Mouse (Mus musculus) intestine, embryonic 16.5 days (tissue): Measurements from ENCODE around the gene Nsdhl. TPM values are rescaled to one million over a fixed set of nuclear protein-coding genes. Genes with fewer than 3 reads are reported as not detected.

ENCODE experiments used
- ATAC-seq: fragments of 200-750 bp; cut with Nextera tagmentation; 2 replicates; pipeline ENCODE4 v1.8.0; 2017; ENCODE audit warnings: moderate TSS enrichment, moderate library complexity
- H3K27ac ChIP-seq: fragments of 300-500 bp; sonication (generic); 2 replicates; pipeline ENCODE4 v1.5.1; 2014; ENCODE audit warnings: mild to moderate bottlenecking, low read length
- H3K27me3 ChIP-seq: fragments of 300-500 bp; sonication (generic); replicated peaks from 2 replicates; pipeline ENCODE4 v1.6.1; 2014; ENCODE audit warnings: low read length, control low read depth, mixed read lengths; ENCODE audit not compliant: control insufficient read depth, insufficient read depth
- H3K36me3 ChIP-seq: fragments of 300-500 bp; sonication (generic); 2 replicates; pipeline ENCODE4 v1.6.1; 2014; ENCODE audit warnings: low read length, control low read depth; ENCODE audit not compliant: control insufficient read depth, insufficient read depth
- H3K4me1 ChIP-seq: fragments of 300-500 bp; sonication (generic); 2 replicates; pipeline ENCODE4 v1.6.1; 2014; ENCODE audit warnings: low read length, control low read depth, mixed read lengths; ENCODE audit not compliant: control insufficient read depth, insufficient read depth
- H3K4me2 ChIP-seq: fragments of 300-500 bp; sonication (generic); 2 replicates; pipeline ENCODE4 v1.6.1; 2014; ENCODE audit warnings: low read depth, low read length, control low read depth
- H3K4me3 ChIP-seq: fragments of 300-500 bp; sonication (generic); 2 replicates; pipeline ENCODE4 v1.5.1; 2014; ENCODE audit warnings: mild to moderate bottlenecking, low read length
- H3K9ac ChIP-seq: fragments of 300-500 bp; sonication (generic); 2 replicates; pipeline ENCODE4 v1.6.1; 2014; ENCODE audit warnings: low read depth, low read length
- H3K9me3 ChIP-seq: fragments of 300-500 bp; sonication (generic); 2 replicates; pipeline ENCODE4 v1.6.1; 2016; ENCODE audit warnings: low read length, control low read depth; ENCODE audit not compliant: control insufficient read depth
- WGBS: fragments of 180-500 bp; shearing (Covaris S2); extraction: QIAGEN DNeasy Blood & Tissue Kit; methylation state at CpG from one replicate; pipeline ENCODE4 v1.1.7; 2014; 5-methylcytosine and 5-hydroxymethylcytosine counted together
- polyA plus RNA-seq: library from polyadenylated mRNA; unstranded; fragments of >200 nt; fragmentation: Nextera tagmentation; extraction: Ambion mirVana; gene quantifications from 2 replicates; pipeline ENCODE4 v1.2.1, GENCODE M21; 2015

Gene Nsdhl
- polyA plus RNA-seq, 1 experiment from 2014 or later, result 46.8 TPM

- Histone ChIP-seq H3K9me3 (no peaks in the 10 kb centered on the region), H3K4me2 (no peak overlapping the region), H3K9ac (no peak overlapping the region), H3K27ac (no peak overlapping the region), H3K36me3 (no peaks in the 10 kb centered on the region), H3K4me3 (no peak overlapping the region), H3K4me1 (no peaks in the 10 kb centered on the region), H3K27me3 (no peaks in the 10 kb centered on the region)
- ATAC-seq, result no peak
- 85% methylated on average over 4 of the region's 4 CpGs for WGBS
Measured at GRCm38 (mm10) chrX:72953464-72953863, 35.1 kb downstream of the Nsdhl start.

DNA sequence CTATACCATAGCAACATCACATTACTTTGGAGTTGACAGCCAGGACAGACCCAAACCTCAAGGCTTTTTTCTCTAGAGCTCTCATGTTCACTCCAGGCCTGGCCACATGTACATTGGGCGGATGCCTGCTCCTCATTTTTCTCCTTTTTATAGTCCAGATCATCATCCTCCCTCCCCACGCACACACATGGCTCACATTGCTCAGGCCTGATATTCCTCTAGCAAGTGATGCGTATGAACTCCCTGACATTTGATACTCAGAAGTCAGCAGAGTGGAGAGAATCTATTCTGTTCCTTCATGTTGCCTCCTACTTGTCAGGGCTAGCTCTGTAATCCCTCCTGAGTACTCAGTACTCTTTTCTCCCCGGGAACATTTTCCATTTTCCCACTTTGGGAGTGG is 38.1 kb downstream of the Nsdhl start:
- ATAC-seq, result no peak
- Histone ChIP-seq H3K27me3 (no peaks in the 10 kb centered on the region), H3K9me3 (no peaks in the 10 kb centered on the region), H3K4me1 (no peaks in the 10 kb centered on the region), H3K27ac (no peak overlapping the region), H3K4me3 (no peak overlapping the region), H3K4me2 (no peak overlapping the region), H3K9ac (no peak overlapping the region), H3K36me3 (no peaks in the 10 kb centered on the region)
- WGBS, result 86% methylated on average over 4 of the region's 4 CpGs

DNA sequence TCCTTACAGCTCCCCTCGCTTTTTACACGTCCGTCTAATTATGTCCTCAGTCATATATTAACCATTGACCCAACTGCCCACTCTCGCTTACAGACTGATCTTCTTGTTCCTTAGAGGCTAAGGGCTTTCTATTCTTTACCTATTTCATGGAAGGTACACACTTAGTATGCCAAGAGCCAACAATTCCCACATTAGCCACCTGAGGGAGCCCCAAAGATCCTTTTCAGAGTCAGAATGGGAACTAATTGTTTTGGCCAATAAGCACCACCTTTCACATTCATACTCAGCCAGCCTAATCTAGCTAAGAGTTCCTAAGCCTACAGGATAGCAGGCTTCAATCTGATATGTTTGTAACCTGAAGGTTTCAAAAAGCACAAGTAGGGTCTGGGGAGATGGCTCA is 42.1 kb downstream of the Nsdhl start:
- no peak for ATAC-seq
- WGBS, result 84% methylated on average over 4 of the region's 4 CpGs
- H3K27ac ChIP-seq, result no peak overlapping the region

GRCm38 (mm10) chrX:72961511-72961910 is 43.2 kb downstream of the Nsdhl start:
- no peaks in the 10 kb centered on the region for H3K36me3 ChIP-seq
- ATAC-seq, result no peak
- no peak overlapping the region for H3K4me3 ChIP-seq
- no peaks in the 10 kb centered on the region for H3K9me3 ChIP-seq
- H3K4me1 ChIP-seq, result no peaks in the 10 kb centered on the region
- no peak overlapping the region for H3K27ac ChIP-seq
- no peaks in the 10 kb centered on the region for H3K27me3 ChIP-seq
- H3K9ac ChIP-seq, result no peak overlapping the region
- H3K4me2 ChIP-seq, result no peak overlapping the region
- WGBS, result 74% methylated on average over 3 of the region's 3 CpGs

More for the DNA sequence above, 42.1 kb downstream of the Nsdhl start:
- Histone ChIP-seq H3K4me1 (no peaks in the 10 kb centered on the region), H3K4me3 (no peak overlapping the region), H3K27me3 (no peaks in the 10 kb centered on the region), H3K4me2 (no peak overlapping the region), H3K9ac (no peak overlapping the region), H3K36me3 (no peaks in the 10 kb centered on the region), H3K9me3 (no peaks in the 10 kb centered on the region)

GRCm38 (mm10) chrX:72962743-72963142 is 44.4 kb downstream of the Nsdhl start:
- H3K4me3 ChIP-seq, result no peak overlapping the region
- H3K27me3 ChIP-seq, result no peaks in the 10 kb centered on the region
- H3K9ac ChIP-seq, result no peak overlapping the region
- no peaks in the 10 kb centered on the region for H3K4me1 ChIP-seq
- WGBS, result 79% methylated on average over 3 of the region's 3 CpGs
- H3K4me2 ChIP-seq, result no peak overlapping the region
- H3K9me3 ChIP-seq, result no peaks in the 10 kb centered on the region
- H3K36me3 ChIP-seq, result no peaks in the 10 kb centered on the region
- no peak overlapping the region for H3K27ac ChIP-seq
- ATAC-seq, result no peak

DNA sequence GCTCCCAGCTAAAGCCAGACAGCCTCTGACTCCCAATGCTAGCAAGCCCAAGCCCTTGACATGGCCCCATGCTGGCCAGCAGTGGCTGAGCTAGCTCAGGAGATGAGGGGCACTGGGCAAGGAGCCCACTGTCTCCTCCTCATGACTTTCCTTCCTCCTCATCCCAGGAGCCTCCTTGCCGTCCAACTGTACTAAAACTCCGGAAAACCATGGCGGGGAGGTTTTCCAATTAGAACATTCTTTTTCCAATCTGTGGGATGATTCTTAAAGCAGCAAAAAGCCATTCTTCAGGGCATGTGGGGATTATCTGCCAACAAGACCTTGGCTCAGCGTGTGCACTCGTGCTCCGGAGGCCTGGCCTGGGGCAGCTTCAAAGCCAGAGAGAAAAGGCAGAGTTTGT is 64.5 kb downstream of the Nsdhl start:
- peaks cover 4% of the 10 kb centered on the region; the same call in 1 of the 2 replicates for H3K27me3 ChIP-seq
- 72% methylated on average over 6 of the region's 6 CpGs for WGBS
- no peak overlapping the region for H3K4me3 ChIP-seq
- no peak for ATAC-seq
- H3K9me3 ChIP-seq, result no peaks in the 10 kb centered on the region
- H3K9ac ChIP-seq, result no peak overlapping the region
- H3K4me1 ChIP-seq, result no peaks in the 10 kb centered on the region
- H3K27ac ChIP-seq, result no peak overlapping the region
- no peak overlapping the region for H3K4me2 ChIP-seq
- H3K36me3 ChIP-seq, result no peaks in the 10 kb centered on the region

DNA sequence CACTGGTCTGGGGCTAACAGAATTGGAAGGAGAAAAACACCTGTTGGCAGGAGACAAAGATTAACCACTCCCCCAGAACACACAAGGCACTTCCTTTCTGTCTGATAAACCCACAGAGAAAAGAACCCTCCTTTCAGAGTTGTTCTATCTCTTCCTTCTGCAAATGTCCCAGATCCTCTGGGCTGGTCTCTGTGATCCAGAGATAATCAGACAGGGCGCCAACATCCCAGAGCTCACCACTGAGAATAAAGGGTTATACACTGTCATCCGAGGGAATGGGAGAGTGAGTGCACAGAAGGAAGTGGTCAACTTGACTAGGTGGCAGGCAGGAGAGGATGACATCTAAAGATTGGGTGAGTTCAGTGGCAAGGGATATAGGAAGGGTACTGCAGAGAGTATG is 67.2 kb downstream of the Nsdhl start:
- peaks cover 5% of the 10 kb centered on the region; the same call in 1 of the 2 replicates for H3K27me3 ChIP-seq
- no peak overlapping the region for H3K4me2 ChIP-seq
- H3K27ac ChIP-seq, result no peak overlapping the region
- H3K9ac ChIP-seq, result no peak overlapping the region
- no peaks in the 10 kb centered on the region for H3K36me3 ChIP-seq
- 74% methylated on average over 2 of the region's 2 CpGs for WGBS
- H3K4me1 ChIP-seq, result no peaks in the 10 kb centered on the region
- H3K4me3 ChIP-seq, result no peak overlapping the region
- H3K9me3 ChIP-seq, result no peaks in the 10 kb centered on the region
- ATAC-seq, result no peak

- H3K27ac ChIP-seq, result no peak within 1 kb of the TSS
Measured at GRCm38 (mm10) chrX:72986841-72987519, 68.6 kb downstream of the Nsdhl start, which contains the start of gene Zfp185. Gene Zfp185, plus strand, starts transcription at chrX:72987339.

DNA sequence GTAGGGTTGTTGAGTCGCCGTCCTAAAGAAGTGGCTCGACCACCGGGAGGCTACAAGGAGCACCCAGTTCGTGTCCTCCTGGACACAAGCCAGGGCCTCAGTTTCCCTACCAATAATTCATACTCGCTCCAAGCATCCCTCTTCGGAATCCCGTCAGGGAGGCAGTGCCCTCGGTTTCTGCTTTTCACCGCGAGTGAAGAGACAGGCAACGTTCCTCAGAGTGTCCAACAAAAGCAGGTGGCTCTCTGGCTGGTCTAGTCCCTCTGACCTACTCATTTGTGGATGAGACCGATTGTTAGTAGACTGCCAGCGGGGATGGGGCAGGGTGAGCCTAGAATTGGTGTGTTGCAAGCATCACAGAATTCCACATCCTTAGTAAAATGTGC is 69.2 kb downstream of the Nsdhl start:
- H3K4me2 ChIP-seq, result peak overlapping the region; percentile 68
- H3K9ac ChIP-seq, result peak overlapping the region; percentile 49; the same call in 1 of the 2 replicates
- H3K27me3 ChIP-seq, result peaks cover 11% of the 10 kb centered on the region; the same call in 1 of the 2 replicates
- no peaks in the 10 kb centered on the region for H3K36me3 ChIP-seq
- peak overlapping the region; percentile 45 for H3K4me3 ChIP-seq
- no peak for ATAC-seq
- 15% methylated on average over 14 of the region's 14 CpGs for WGBS
- no peaks in the 10 kb centered on the region for H3K9me3 ChIP-seq
- no peak overlapping the region for H3K27ac ChIP-seq
- H3K4me1 ChIP-seq, result no peaks in the 10 kb centered on the region

More at GRCm38 (mm10) chrX:72986841-72987519, 68.6 kb downstream of the Nsdhl start, which contains the start of gene Zfp185:
- Histone ChIP-seq H3K9ac (peak within 1 kb of the TSS; percentile 49; the same call in 1 of the 2 replicates), H3K27me3 (peaks cover 11% of the 10 kb centered on the region; the same call in 1 of the 2 replicates), H3K4me2 (peak within 1 kb of the TSS; percentile 68), H3K9me3 (no peaks in the 10 kb centered on the region), H3K36me3 (no peaks in the 10 kb centered on the region), H3K4me3 (peak within 1 kb of the TSS; percentile 45), H3K4me1 (no peaks in the 10 kb centered on the region)
- peak; percentile 86 for ATAC-seq
- WGBS, result 21% methylated on average over 37 of the region's 45 CpGs
